Mouse (Mus musculus): ENCODE data around the gene Mrpl20.

- 0 out of 2 replicates have a peak, but pooled peaks have one; percentile 2 for TF ChIP-seq CTCF (IDR thresholded peaks at IDR 0.05; ENCODE audit: control insufficient read depth, insufficient read depth, low read length)
- peak; percentile 28; the same call in 1 of the 2 replicates for TF ChIP-seq POLR2A (IDR thresholded peaks at IDR 0.05; ENCODE audit: borderline replicate concordance, control insufficient read depth, low read depth, low read length)
These were observed 45.1 kb downstream of the Mrpl20 start for GRCm38 (mm10) chr4:155847591-155848352.

All from bone marrow, adult 2 months (tissue).